Mouse (Mus musculus) retina, postnatal 1 day (tissue): ENCODE measurements around the gene Gtdc1.
A peak's percentile ranks its signal among the peaks of the same experiment; 100 is the strongest.
"Not testable (repeated sequence)": the region's sequence is repeated elsewhere in the genome, so short reads cannot be mapped to it uniquely, and the experiment has no call there.

Experiments used
- DNase-seq: peaks from one replicate; pipeline ENCODE4 v3.0.0-alpha.2; 2012

Gtdc1 gene

DNA sequence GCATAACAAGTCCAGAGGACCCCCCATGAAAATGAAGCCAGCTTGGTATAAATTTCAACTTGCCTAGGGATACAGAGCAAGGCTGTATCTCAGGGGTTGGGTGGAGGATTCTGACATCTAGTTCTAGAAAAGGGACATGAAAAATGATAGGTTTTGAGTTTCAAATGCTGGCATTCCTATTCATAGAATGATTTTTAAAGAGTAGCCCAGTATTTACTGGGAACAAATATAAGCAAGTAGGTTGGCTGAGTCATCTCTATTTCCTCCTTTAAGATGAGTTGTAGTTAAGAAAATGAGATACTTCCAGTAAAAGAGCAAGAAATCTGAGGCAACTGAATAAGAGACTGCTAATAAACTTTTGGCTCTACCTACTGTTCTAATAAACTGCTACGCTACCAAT lies 190.8 kb downstream of the Gtdc1 start:
- DNase-seq: no peak

DNA sequence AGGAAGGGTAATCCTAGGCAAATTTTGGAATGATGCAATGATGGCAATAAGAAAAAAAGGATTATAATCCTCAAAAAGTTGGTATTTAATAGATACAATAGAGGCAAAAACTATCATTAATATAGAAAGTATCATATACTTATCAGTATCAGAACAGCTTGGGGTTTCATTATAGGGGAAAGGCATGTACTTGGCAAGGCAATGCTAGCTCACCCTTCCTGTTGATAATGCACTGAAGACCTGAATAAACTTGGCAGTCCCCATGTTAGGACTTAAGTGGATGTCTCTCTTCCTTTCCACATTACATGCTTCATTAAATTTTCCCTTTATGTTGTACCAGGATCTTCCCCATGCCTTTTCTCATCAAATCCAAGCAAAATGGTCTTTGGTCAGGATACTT lies 206.0 kb downstream of the Gtdc1 start:
- DNase-seq: no peak

DNA sequence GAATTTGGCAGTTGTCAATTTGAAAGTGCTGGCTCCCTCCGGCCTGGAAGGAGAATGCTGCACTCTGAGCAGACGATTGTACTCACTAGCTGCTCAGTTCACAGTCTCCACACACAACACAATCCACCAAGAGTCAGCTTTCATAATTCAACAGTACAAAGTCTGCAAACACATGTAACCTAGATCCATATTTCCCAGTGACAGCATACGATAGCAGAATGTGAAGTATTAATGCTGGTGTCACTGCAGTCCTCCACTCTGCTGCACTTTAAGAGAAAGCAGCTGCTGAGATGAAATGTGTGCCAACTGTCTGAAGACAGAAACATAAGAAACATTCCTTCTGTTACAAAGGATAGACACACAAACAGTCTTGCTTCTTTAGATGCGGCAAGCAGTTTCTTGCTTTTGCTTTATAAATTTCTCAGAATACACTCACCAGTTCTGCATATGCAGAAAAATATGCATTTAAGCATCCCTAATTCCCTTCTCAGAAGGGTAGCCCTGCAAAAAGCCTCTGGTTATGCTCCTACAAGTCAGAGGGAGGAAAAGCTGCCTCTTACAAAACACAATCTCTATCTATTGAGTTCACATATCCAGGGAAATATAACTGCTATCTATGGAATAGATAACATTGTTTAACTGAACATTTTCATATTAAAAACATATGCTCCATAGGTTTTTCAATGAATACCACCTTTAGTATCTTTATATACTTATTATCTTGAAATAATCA lies 221.4 kb downstream of the Gtdc1 start:
- peak; percentile 20 for DNase-seq

DNA sequence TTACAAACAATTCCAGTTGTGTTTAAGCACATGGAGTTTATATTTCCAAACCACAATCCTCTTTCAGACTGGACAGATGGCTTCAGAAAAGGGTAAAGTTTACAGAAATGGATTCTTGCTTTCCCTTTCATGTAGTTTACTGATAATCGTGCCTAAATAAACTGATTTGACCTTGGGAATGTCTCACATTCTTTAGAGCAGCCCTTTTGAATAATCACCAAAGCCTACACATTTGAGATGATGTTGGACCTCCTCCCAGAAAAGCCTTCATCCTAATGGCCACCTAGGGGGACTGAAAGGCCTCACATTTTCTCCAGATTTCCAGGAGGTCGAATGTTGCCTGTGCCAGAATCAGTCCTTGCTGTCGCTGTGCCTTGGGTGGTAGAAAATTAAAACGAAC lies 227.2 kb downstream of the Gtdc1 start:
- no peak for DNase-seq

DNA sequence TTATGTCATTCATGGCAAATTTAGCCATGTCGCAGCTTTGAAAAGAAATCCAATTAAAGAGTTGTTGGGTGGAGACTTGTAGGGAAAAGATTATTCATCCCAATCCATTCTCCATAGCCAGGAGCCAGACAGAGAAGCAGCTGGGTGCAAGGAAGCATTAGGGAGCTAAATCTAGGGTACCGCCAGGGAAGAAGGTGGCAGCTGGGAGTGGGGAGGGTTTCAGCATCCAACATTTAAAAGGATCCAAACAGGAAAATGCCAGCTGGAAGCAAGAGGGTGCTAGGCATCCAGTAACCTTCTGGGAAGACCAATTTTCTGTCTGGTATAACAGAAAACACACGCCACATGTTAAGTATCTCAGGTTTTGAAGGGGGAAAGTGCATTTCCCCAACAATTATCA lies 231.0 kb downstream of the Gtdc1 start:
- DNase-seq: peak; percentile 55

DNA sequence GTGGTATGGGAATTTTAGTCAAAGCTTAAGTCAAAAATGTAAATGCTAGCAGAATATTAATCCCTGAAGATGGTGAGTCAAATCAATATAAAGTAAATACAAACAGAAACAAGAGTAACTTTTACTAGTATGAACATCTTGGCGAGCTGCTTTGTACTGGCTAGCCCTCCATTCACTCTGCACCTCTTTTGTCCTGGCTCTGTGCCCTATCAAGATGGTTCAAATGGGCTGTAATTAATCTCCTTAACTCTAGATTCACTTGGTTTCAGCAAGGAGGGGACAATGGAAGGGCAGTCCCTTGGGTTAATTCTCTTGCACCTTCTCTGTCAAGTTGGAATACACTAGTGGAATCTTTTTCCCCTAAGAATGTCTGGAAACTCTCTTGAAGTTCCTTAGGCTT lies 233.6 kb downstream of the Gtdc1 start:
- DNase-seq: peak; percentile 17

DNA sequence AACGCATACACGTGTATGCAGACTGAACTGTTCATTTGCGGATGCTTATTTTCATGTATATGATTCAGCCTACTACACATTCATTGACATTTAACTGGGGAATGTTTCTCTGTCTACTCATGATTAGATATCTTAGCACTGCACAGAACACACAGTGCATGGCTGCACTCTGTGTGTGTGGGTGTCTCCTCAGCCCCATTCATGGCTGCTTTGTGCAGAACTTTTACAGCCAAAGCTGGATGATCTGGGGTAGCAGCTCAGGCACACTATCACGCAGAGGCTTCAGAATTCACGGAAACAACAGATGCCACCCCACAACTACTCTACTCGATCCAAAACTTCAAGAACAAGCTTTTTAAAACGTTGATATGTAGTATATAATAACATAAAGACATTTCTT lies 263.4 kb downstream of the Gtdc1 start:
- no peak for DNase-seq

DNA sequence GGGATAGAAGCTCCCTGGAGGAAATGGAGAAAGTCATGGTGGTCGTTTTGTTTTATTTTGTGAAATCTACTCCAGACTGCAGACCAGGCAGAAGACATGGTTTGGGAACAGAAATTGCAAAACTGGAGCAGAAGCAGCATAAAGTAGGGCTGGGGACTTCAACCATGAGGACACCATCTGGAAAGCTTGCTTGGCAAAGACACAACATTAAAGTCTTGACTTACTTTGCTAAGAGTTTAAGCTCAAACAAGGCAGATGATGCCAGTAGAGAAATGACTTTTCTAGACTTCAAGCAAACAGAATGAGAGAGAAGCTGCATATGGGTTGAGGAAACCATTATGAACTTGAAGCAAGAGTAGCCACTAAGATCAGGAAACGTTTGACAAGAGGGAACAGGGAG lies 267.6 kb downstream of the Gtdc1 start:
- no peak for DNase-seq

DNA sequence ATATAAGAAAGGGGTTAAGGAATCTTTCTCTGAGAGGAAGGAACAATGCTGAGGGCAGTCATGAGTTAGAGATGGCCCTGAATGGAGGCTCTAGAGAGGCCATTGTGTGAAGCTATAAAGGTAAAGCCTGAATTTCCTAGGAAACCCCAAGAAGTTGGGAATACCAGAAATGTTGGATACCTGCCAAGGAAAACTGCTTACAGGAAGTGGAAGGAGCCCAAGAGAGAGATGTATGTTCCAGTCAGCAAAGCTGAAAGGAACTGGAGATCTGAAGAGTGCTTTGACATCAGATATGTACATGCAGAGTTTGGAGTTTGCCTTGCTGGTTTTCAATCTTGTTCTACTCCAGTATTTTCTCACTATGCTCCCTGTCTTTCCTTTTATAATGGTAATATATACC lies 268.4 kb downstream of the Gtdc1 start:
- no peak for DNase-seq

DNA sequence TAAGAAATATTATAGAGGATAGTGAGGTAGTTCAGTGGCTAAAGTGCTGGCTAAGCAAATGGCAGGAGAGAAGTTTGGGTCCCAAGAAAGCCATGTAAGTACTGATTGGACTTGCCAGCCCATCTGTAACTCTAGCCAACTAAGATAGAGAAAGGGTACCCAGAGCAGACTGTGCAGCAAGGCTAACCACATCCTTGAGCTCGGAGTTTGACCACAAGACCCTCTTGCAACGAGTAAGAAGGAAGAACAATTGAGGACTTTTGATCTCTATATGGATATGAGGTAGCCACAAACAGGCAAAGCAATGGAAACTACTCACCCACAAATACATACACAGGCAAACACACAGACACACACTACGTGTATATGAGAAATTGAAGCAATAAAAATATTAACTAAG lies 278.9 kb downstream of the Gtdc1 start:
- DNase-seq: no peak

DNA sequence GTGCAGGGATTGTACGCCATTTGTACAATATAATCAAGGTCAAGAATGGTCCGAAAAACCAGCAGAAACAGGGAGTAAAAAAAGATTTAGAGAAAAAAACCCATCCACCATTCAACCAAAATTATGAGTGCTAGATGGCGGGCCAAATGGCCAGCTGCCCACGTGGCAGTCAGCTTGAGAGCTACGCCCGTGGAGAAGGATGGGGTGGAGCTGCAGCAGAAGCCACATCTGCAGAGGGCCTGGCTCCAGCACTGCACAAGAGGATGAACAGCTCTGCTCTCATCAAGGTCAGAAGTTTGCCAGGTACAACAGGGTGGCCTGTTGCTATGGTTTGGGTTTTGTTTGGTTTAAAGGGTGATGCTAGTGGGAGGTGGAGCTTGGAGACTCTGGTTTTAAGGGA lies 281.1 kb downstream of the Gtdc1 start:
- no peak for DNase-seq

DNA sequence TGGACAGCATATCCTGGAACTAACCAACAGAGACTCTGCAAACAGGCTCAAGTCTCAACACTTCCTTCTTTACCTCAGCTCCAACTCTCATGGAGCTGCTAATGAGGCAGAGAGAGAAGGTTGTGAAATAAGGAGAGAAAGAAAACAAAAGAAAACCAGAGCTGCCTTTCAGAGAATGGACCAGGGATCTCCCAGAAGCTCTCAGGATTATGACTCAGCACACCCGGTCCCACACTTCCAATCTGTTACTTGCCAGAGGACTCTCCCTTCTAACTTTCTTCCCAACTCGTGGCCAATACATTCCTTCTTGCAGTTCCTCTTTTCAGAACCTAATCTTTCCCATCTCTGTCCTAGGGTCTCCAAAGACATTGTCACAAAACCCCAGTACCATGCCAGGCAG lies 288.1 kb downstream of the Gtdc1 start:
- peak; percentile 11 for DNase-seq

DNA sequence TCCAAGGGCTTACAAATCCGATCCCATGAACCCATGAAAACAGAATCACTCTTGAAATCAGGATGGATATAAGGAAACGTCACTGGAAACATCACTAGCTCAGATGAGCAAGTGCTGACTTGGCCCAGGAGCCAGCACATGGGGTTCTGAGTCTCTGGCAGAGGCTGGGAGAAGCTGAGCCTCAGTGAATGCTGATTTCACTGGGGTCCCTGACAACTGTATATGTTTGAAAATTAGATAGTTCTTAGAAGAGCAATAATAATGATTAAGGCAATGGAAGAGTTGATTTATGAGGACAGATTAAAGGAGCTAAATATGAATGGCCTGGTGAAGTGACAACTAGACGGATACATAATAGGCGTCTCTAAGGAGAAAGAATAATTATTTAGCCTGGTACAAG lies 289.3 kb downstream of the Gtdc1 start:
- no peak for DNase-seq

DNA sequence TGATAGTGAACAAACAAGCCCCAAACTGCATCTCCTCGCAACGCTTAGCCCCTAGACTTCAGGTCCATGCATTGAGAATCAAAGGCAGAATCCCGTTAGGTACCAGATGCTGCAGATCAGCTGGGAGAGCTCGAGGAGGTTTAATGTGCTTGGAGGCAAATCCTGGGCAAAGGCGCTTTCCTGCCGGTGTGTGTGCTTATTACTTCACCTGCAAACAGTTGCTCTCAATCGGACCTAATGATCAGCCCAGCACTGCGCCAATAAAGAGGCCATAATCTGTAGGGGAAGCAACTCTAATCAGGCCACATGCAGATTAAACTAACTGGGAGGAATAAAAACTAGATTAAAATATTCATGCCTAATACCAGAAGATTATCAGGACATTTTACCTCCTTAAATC lies 293.5 kb downstream of the Gtdc1 start:
- peak; percentile 68 for DNase-seq

DNA sequence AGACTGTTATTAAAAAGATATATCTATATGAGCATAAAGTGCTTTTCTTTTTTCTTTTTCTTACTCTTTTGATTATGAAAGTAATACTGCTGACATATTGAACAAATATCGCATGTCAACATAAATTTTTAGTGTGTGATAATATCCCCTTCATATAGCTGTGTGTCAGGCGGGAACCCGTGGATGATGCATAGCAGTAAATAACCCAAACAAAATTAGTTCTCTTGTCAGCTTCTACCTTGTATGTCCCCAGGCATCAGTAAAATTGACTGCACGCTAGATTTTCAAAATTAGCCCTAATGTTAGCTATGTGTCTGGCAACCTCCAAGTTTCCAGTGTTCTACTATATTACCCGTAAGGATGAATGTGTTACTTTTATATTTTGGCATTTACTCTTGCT lies 294.4 kb downstream of the Gtdc1 start:
- no peak for DNase-seq

DNA sequence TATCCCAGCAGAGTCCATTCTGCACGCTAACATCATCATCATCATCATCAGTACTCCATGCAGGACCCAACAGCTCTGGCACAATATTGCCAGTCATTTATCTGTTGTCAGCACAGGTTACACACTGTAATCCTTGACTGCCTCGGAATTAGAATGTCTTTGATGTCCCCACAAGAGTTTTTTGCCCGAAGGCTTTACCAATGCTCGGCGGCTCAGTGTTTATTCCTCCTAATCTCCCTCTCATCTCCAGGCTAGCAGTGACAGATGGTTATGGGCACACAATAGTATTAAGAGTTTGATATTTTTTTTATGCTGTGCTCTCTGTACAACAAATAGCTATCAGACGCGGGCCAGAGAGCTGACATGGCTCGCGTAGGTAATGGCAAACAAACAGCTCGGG lies 294.9 kb downstream of the Gtdc1 start:
- DNase-seq: peak; percentile 80

DNA sequence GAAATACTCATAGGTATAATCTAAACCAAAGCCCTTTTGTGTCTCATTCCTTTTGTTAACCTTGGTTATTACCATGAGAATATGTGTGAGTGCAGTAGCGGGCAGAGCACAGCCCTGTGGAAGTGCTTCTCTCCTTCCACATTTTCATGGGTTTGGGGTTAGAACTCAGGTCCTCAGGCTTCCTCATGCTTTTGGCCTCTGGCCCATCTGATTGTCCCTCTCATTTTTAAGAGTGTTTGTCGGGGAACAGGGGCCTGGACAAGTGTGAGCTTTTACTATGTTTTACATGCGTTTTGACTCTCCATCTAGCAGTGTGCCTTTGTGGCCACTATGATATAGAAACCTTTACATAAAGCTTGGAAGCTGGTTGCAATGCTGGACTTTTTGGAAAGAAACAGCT lies 296.4 kb downstream of the Gtdc1 start:
- DNase-seq: no peak

DNA sequence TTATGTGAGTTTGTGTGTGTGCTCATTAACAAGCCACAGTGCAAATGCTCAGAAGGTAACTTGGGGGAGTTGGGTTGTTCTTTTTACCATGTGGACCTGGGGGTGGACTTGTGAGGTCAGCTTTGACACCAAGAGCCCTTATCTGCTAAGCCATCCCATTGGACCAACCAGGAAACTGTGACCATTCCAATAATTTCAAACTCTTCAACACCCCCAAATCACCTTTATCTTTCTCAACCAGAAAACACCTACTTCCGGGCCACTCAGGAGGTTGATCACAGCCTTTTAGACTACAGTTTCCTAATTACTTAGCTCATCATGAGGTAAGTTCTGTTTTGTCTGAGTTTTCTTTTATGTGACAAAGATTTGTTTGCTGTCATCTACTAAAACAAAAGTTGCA lies 298.7 kb downstream of the Gtdc1 start:
- DNase-seq: no peak

DNA sequence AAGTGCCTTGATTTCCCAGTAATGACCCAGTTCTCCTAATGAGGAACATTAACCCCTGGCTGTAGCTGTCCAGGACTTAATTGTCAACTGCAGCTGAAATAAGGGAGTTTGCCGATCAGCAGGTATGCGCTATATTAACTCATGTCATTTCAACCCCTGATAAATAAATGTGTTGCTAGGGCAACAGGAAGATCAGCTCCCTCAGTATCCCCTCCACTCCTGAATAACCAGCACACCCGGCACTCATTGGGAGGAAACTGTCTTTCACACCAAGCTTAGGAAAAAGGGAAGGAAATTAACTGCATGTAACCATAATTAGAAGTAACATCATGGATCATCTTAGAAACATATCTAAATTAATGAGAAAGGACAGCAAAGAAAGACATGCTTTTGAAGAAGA lies 302.3 kb downstream of the Gtdc1 start:
- DNase-seq: peak; percentile 24

DNA sequence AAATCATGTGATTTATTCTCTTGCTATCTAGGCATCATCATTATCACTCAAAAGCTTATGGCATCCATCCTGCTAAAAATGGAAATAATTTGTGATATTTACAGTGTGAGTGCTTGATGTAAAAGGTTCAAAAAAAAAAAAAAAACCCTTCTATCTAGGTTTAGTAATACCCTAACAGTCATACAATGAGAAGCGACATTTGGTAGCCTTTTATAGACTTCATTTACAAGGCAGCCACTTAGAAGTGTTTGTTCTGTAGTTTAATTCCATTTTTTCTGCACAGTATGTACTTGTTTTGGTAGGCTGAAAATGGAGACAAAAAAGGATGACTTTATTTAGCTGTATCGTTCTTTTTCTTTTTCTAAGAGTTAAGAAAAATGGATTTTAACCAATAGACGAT lies 305.0 kb downstream of the Gtdc1 start:
- no peak for DNase-seq

DNA sequence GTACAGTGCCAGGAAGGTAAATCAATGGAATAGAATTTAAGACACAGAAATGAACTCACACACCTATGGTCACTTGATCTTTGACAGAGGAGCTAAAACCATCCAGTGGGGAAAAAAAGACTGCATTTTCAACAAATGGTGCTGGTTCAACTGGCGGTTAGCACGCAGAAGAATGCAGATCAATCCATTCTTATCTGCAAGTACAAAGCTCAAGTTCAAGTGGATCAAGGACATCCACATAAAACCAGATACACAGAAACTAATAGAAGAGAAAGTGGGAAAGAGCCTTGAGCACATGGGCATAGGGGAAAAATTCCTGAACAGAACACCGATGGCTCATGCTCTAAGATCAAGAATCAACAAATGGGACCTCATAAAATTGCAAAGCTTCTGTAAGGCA lies 327.8 kb downstream of the Gtdc1 start:
- not testable (repeated sequence) for DNase-seq

DNA sequence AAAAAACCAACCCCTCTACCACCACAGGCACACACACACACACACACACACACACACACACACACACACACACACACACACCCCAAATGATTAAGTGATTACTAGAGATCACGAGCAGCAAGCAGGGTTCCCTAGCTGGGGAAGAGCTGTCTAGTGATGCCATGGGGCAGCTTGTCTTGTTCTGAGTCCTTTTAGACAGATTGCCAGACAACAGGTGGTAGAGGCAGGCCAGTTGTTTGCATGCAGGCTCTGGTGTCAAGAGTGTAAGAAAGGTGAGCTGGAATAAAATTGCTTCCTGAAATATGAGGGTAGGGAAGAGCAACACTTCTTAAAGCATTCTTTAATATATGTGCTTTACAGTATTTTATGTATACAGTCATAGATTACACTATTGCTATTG lies 333.2 kb downstream of the Gtdc1 start:
- DNase-seq: no peak

DNA sequence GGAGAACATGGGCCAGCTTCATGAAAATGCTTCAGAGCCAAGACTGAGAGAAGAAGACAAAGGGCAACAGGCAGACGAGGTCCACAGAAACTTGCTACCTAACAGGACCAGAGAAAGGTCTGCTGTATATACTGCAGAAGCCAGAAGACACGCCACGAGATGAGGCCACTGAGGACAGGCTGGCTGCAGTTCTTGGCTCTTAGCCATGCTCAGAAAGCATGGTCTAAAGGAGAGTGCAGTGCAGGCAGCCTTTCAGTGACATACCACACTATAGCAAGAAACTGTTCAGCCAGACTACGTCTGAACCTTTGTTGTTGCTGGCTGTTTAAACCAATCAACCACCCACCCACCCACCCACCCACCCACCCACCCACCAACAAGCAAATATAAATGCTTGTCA lies 336.6 kb downstream of the Gtdc1 start:
- no peak for DNase-seq

DNA sequence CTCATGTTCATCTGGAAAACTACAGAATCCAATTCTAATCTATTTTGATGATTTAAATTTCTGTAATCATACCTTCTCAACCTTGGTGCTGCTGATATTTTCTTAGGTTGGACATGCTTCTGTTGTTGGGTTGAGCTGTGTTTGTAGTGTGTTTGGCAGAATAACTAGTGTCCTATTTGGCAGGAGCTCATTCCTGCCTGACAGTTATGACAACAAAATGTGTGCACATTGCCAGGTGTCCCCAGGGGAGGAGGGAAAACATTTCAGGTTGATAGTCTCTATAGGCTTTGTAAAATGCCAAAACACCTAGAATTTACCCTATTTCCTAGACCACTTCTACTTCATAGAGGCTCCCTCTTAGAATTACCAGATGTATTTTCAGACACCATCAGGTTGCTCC lies 343.4 kb downstream of the Gtdc1 start:
- no peak for DNase-seq

DNA sequence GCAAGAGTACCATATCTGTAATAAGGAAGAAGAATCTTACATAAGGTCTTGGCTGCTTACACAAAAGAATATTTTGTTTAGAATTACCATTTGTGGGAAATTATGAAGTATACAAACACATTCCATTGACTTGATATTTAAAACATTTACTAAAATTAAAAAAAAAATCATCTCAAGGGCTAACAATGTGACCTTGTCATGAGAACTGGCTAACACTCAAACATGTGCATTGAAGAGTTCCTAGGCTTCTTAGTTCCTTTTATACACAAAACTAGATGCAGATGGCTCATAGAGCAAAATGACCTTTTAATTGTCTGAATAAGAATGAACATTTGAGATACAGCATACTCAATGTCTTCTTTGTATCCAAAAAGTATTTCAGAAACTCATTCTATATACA lies 344.0 kb downstream of the Gtdc1 start:
- DNase-seq: no peak

DNA sequence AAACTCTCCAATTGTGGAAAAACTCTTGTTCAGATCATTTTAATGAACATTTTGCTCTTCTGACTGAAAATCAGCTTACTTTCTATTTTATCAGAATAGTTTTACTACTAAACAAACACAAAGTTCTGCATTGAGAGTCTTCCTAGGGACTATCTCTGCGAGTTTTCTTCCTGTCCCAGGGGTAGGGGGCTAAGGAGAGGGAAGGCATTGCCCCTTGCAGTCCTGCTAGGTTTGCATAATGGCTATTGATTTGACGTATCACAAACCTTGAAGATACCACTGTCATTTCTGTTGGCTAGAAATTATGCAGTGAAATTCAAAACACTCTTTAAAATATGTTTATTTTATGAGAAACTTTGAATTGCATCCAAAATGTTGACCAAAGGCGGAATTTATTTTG lies 355.6 kb downstream of the Gtdc1 start:
- no peak for DNase-seq
